Mouse (Mus musculus) C2C12 (cell line): ENCODE measurements around the gene Tbk1. TPM values are rescaled to one million over a fixed set of nuclear protein-coding genes. Genes with fewer than 3 reads are reported as not detected.

Experiments
- H3K27me3 ChIP-seq: one replicate; pipeline ENCODE4 v1.6.1; 2011; ENCODE audit not compliant: control insufficient read depth, insufficient read depth, insufficient read length
- H3K36me3 ChIP-seq: one replicate; pipeline ENCODE4 v1.6.1; 2011; ENCODE audit not compliant: control insufficient read depth, insufficient read depth
- H3K4me3 ChIP-seq: one replicate; pipeline ENCODE4 v1.5.1; 2011; ENCODE audit warnings: mild to moderate bottlenecking, control low read depth; ENCODE audit not compliant: poor library complexity, insufficient read depth, severe bottlenecking
- H3K79me2 ChIP-seq: one replicate; pipeline ENCODE4 v1.6.1; 2011; ENCODE audit not compliant: control insufficient read depth, insufficient read depth
- H3K79me3 ChIP-seq: one replicate; pipeline ENCODE4 v1.6.1; 2011; ENCODE audit warnings: low read depth, control low read depth
- H3ac ChIP-seq: one replicate; pipeline ENCODE3; 2011; ENCODE audit warnings: low read depth; ENCODE audit not compliant: control insufficient read depth, insufficient read length
- CEBPB ChIP-seq: IDR thresholded peaks from one replicate; pipeline ENCODE4 v1.6.1; 2011; ENCODE audit warnings: low read depth, mild to moderate bottlenecking, control low read depth, moderate library complexity
- CTCF ChIP-seq: IDR thresholded peaks from one replicate; pipeline ENCODE4 v1.5.1; 2011; ENCODE audit not compliant: control insufficient read depth, insufficient read depth, insufficient read length
- FOSL1 ChIP-seq: IDR thresholded peaks from one replicate; pipeline ENCODE4 v1.8.0; 2011; ENCODE audit warnings: mild to moderate bottlenecking, low read length; ENCODE audit not compliant: poor library complexity, insufficient read depth, severe bottlenecking
- MAX ChIP-seq: IDR thresholded peaks from one replicate; pipeline ENCODE4 v1.6.1; 2011; ENCODE audit warnings: mild to moderate bottlenecking, control low read depth
- MYOD1 ChIP-seq: IDR thresholded peaks from one replicate; pipeline ENCODE4 v1.6.1; 2011; ENCODE audit warnings: low read depth; ENCODE audit not compliant: control insufficient read depth, insufficient read length
- MYOG ChIP-seq: IDR thresholded peaks from one replicate; pipeline ENCODE4 v1.6.1; 2011; ENCODE audit not compliant: control insufficient read depth, insufficient read length; ENCODE audit errors: extremely low read depth
- USF1 ChIP-seq: IDR thresholded peaks from one replicate; pipeline ENCODE4 v1.6.1; 2011; ENCODE audit warnings: low read depth, mild to moderate bottlenecking, control low read depth, moderate library complexity
- microRNA-seq: library from miRNA; unstranded; fragments of <30 nt; microRNA quantifications from one replicate; pipeline ENCODE4, GENCODE M21; 2019; ENCODE audit warnings: borderline microRNAs expressed
- polyA plus RNA-seq: library from polyadenylated mRNA; unstranded; fragments of >200 nt; fragmentation: generic; extraction: Trizol; gene quantifications from one replicate; pipeline ENCODE4 v1.2.1, GENCODE M21; 2012; ENCODE audit warnings: missing spikeins

Tbk1 gene
- polyA plus RNA-seq, 1 experiment, result 10.7 TPM

- no peak for TF ChIP-seq CTCF
- TF ChIP-seq CEBPB, result no peak
- TF ChIP-seq USF1, result no peak
- TF ChIP-seq FOSL1, result no peak
- TF ChIP-seq MAX, result no peak
- TF ChIP-seq MYOG, result no peak
- TF ChIP-seq MYOD1, result no peak
- H3ac ChIP-seq, result no peak overlapping the region
- no peaks in the 10 kb centered on the region for H3K79me3 ChIP-seq
- H3K4me3 ChIP-seq, result no peak overlapping the region
- no peaks in the 10 kb centered on the region for H3K79me2 ChIP-seq
- no peaks in the 10 kb centered on the region for H3K36me3 ChIP-seq
- H3K27me3 ChIP-seq, result no peaks in the 10 kb centered on the region
Observed at GRCm38 (mm10) chr10:121496616-121497015, 90.0 kb downstream of the Tbk1 start.

Small RNA genes lying within 50 kb of the gene (microRNA-seq; reads per million reads assigned to microRNA genes)
- not detected for gene Gm24330

Other genes starting within 250 kb of the Tbk1 start
- gene Tbc1d30, start 235.5 kb downstream of the Tbk1 start, polyA plus RNA-seq, result not detected
- gene Gns, start 221.7 kb downstream of the Tbk1 start, polyA plus RNA-seq, result 47.2 TPM
- 8.9 TPM for gene Rassf3, start 110.4 kb downstream of the Tbk1 start, polyA plus RNA-seq
- 50.6 TPM for gene Xpot, start 39.5 kb upstream of the Tbk1 start, polyA plus RNA-seq
- not detected for gene D930020B18Rik, start 54.8 kb upstream of the Tbk1 start, polyA plus RNA-seq
- 3.1 TPM for gene BC048403, start 153.2 kb upstream of the Tbk1 start, polyA plus RNA-seq